Comparison of ENCODE assay signal across 16 mouse cellular contexts in the genomic region with DNA sequence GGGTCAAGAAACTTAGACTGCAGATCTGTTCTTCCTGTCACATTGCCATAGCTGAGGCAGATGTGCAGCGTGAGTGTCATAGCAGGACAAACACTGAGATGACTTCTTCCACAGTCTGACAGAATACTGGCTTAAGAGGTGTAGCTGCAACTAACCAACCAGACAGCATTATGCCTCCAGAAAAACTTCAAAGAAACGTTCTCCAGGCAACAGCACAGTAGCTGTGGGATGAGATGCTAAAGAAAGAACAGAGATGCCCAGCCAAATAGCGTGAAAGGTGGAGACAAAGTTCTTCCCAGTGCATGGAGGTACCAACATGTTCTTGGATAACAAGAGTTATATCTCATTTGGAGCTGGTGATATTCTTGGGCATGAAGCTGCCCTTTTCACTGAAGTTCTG.
"Had no signal": no experiment of that assay in that cellular context is flagged by ENCODE, and none has a peak within 500 bp of the region (broad histone marks: within the 10 kb centered on the region; RNA-seq: fewer than 3 reads in every experiment).

No protein-coding gene starts in this region.

- H3K9me3 ChIP-seq: kidney, embryonic 15.5 days; limb, embryonic 15.5 days; liver, embryonic 12.5 days; lung, embryonic 15.5 days; megakaryocyte, embryonic 14.5 days; neural tube, embryonic 12.5 days had no signal

- H3K4me2 ChIP-seq: kidney, embryonic 15.5 days; limb, embryonic 15.5 days; liver, embryonic 12.5 days; lung, embryonic 15.5 days; neural tube, embryonic 12.5 days had no signal

- H3K4me3 ChIP-seq: kidney, embryonic 15.5 days; limb, embryonic 15.5 days; liver, embryonic 12.5 days; lung, embryonic 15.5 days; megakaryocyte, embryonic 14.5 days; neural tube, embryonic 12.5 days had no signal

- H3K9ac ChIP-seq: kidney, embryonic 15.5 days; limb, embryonic 15.5 days; liver, embryonic 12.5 days; lung, embryonic 15.5 days; neural tube, embryonic 12.5 days had no signal

- H3K36me3 ChIP-seq: kidney, embryonic 15.5 days; limb, embryonic 15.5 days; liver, embryonic 12.5 days; lung, embryonic 15.5 days; neural tube, embryonic 12.5 days had no signal

- DNase-seq: kidney, adult 2 months; kidney, postnatal 14 days; lung, postnatal 14 days; right cerebral cortex, adult 18-20 months; right cerebral cortex, postnatal 25 days; spleen, adult 18-20 months; thymus, adult 18-20 months; thymus, postnatal 14 days had no signal

- H3K4me1 ChIP-seq: kidney, embryonic 15.5 days; lung, embryonic 15.5 days had no signal

- H3K27ac ChIP-seq: kidney, embryonic 15.5 days; limb, embryonic 15.5 days; liver, embryonic 12.5 days; lung, embryonic 15.5 days; macrophage; neural tube, embryonic 12.5 days had no signal

- ATAC-seq: intestine, embryonic 16.5 days; liver, embryonic 12.5 days had no signal
